Mouse (Mus musculus): ENCODE data around the gene Zfp526.

The Zfp526 gene

DNA sequence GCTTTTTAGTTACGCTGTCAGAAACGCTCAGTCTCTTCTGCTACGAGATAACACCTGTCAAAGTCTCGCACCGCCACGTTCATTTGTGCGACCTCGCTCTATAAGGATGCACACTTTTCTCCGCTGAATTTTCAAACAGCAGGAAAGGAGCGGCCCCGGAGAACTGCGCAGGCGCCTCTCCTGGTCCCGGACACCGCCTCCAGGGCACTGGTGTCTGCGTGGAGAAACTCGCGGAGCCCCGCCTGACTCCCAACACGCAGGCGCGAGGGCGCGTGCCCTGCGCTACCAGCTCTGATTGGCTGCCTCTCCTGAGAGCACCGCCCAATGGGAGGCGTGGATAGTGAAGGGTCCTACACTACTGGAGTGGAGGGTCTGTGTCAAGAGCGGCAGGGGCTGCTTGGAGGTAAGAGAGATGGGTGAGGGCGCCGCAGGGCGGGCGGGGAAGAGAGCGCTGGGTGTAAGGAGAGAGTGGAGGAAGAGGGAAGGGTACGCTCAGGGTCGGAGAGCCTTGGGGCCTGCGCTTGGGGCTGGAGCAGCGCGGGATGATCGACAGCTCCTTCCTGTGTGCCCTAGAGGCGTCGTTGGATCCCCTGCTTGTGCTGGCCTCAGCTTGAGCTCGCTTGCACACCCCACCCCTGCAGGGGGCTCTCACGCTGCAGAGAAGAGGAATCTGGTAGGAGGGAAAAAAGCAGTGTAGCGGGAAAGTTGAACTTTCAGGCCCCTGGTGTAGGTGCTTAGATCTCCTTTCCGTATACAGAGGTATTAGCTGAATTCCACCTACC is at the start of gene Zfp526:
TSS of gene Zfp526 (plus strand) at position 324 of the 782 bp plus-strand sequence.
- in situ Hi-C loops (cut with MboI; ENCODE audit: unreplicated experiment in 2 of 2): no loop called here

DNA sequence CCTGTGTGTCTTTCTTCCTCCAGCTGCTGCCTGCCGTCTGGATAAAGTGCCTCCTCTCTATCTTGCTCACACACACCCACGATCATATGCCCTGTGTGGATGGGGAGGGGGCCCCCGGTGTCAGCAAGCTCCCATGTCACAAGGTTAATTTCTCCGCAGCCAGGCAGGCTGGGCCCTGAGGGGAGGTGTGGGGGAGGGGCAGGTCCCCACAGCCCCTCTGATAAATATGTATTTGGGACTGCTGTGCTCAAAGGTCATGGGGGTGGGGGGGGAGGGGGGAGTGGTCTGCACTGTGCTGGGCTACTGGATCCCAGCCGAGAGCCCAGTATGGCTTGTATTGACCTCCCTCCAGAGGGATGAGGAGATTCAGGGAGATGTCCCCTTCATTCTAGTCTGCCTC is 48.6 kb upstream of the Zfp526 start:
- in situ Hi-C loops (cut with MboI; ENCODE audit: unreplicated experiment in 2 of 2): no loop called here

DNA sequence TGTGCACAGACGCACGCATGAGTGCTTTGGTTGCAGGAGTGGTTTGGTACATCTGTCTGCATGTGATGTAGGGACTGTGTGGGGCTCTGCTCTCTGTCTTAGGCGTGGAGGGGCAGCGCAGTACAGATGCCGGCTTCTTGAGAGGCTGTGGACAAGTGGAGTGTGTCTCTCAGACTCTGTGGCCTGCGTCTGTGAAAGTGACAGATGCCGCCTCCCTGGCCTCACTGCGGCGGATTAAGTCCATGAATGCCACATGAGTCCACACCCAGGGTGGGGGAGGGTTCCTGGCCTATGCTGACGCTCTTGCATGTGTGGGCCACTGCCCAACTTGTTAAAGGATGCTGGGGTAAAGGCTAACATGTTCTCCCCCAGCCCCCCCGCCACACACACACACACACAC is 46.9 kb upstream of the Zfp526 start:
- in situ Hi-C loops (cut with MboI; ENCODE audit: unreplicated experiment in 2 of 2): no loop called here

GRCm38 (mm10) chr7:25178317-25178716 is 42.9 kb upstream of the Zfp526 start:
- in situ Hi-C loops (cut with MboI; ENCODE audit: unreplicated experiment in 2 of 2): no loop called here

GRCm38 (mm10) chr7:25178787-25179605 is 42.2 kb upstream of the Zfp526 start:
- in situ Hi-C loops (cut with MboI; ENCODE audit: unreplicated experiment in 2 of 2): no loop called here

GRCm38 (mm10) chr7:25179606-25180161 is 41.5 kb upstream of the Zfp526 start, which contains the start of gene Pou2f2:
Pou2f2 (minus strand) TSS chr7:25179726.
- in situ Hi-C loops (cut with MboI; ENCODE audit: unreplicated experiment in 2 of 2): loop anchor here (5.0 to 10.0 kb wide), 3 partner anchors 47 to 95 kb away; no protein-coding TSS in a partner anchor

GRCm38 (mm10) chr7:25180512-25180911 is 40.7 kb upstream of the Zfp526 start:
- in situ Hi-C loops (cut with MboI; ENCODE audit: unreplicated experiment in 2 of 2): loop anchor here (5.0 to 10.0 kb wide), 3 partner anchors 48 to 94 kb away; no protein-coding TSS in a partner anchor

GRCm38 (mm10) chr7:25181331-25181790 is 39.9 kb upstream of the Zfp526 start:
- in situ Hi-C loops (cut with MboI; ENCODE audit: unreplicated experiment in 2 of 2): loop anchor here (5.0 to 10.0 kb wide), 3 partner anchors 49 to 93 kb away; no protein-coding TSS in a partner anchor

- in situ Hi-C loops (cut with MboI; ENCODE audit: unreplicated experiment in 2 of 2): loop anchor here (5.0 to 10.0 kb wide), 3 partner anchors 50 to 93 kb away; no protein-coding TSS in a partner anchor
These were observed 39.4 kb upstream of the Zfp526 start for GRCm38 (mm10) chr7:25181814-25182213.

DNA sequence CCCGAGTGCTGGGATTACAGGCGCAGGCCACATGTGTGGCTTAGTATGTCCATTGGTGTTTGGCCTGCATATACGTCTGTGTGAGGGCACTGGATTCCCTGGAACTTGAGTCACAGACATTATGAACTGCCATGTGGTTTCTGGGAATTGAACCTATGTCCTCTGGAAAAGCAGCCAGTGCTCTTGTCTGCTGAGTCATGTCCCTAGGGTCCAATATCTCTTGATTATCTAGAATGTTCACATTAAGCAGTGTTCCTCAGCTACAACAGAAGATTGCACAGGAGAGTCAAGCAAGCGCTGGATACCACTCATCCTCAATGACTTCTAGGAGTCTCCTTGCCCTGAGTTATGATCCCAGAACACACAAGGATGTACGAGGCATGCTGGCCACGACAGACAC is 37.1 kb upstream of the Zfp526 start:
- in situ Hi-C loops (cut with MboI; ENCODE audit: unreplicated experiment in 2 of 2): loop anchor here (5.0 to 10.0 kb wide), 3 partner anchors 52 to 91 kb away; no protein-coding TSS in a partner anchor

- in situ Hi-C loops (cut with MboI; ENCODE audit: unreplicated experiment in 2 of 2): loop anchor here (5.0 to 10.0 kb wide), 5 partner anchors 49 to 214 kb away; partner anchors contain the start of gene Gsk3a (in 1 of the 2)
These were observed 33.3 kb upstream of the Zfp526 start for GRCm38 (mm10) chr7:25187662-25188650.

DNA sequence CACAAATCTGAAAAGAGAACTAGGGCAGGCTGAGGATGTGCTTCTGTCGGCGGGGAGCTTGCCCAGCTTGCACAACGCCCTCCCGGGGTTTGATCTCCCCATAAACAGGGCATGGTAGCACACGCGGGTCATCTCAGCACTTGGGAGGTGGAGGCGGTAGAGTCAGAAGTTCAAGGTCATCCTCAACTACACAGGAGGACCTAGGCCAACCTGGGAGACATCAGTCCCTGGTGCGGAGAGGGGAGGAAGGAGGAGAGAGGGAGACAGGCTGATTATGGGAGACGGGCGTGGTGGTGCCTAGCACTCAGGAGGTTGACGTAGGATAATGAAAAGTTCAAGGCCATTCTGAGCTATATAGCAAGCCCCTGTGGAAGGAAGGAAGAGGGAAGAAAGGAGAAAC is 30.4 kb upstream of the Zfp526 start:
- in situ Hi-C loops (cut with MboI; ENCODE audit: unreplicated experiment in 2 of 2): no loop called here

DNA sequence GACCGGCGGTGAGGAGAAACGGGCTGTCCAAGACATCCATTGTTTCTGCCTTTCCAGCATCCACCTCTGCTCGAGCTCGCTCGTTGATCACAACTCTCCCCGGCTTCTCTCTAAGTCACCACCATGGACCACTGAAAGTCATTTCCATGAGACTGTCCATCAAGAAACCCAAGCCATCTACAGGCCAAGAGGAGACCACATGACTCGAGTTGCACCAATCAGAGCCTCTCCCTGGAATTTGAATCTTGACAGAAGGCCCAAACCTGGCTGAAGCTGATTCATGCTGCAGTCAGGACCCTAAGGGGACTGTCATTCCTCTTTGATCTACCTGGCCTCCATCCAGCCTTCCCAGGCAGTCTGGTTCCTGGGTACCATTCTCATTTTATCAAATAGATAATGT is 29.1 kb upstream of the Zfp526 start:
- in situ Hi-C loops (cut with MboI; ENCODE audit: unreplicated experiment in 2 of 2): no loop called here

GRCm38 (mm10) chr7:25195148-25195547 is 26.1 kb upstream of the Zfp526 start:
- in situ Hi-C loops (cut with MboI; ENCODE audit: unreplicated experiment in 2 of 2): no loop called here

DNA sequence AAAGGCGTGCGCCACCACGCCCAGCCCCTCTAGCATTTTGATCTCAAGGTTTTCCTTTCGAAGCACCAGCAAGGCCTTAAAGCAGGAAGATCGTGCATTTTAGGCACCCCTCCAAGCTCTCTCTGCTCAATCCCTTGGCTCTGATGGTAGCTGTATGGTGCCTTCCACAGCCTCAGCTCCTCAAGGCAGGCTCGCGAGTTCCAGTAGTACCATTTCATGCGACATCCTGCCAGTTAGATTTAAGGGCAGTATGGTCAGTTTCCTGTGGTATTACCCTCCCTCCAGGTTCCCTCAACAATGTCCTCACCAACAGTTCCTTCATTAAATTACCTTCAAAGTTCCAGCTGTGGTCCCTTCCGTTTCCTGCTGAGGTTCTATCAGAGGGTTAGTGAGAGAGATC is 25.1 kb upstream of the Zfp526 start:
- in situ Hi-C loops (cut with MboI; ENCODE audit: unreplicated experiment in 2 of 2): no loop called here

DNA sequence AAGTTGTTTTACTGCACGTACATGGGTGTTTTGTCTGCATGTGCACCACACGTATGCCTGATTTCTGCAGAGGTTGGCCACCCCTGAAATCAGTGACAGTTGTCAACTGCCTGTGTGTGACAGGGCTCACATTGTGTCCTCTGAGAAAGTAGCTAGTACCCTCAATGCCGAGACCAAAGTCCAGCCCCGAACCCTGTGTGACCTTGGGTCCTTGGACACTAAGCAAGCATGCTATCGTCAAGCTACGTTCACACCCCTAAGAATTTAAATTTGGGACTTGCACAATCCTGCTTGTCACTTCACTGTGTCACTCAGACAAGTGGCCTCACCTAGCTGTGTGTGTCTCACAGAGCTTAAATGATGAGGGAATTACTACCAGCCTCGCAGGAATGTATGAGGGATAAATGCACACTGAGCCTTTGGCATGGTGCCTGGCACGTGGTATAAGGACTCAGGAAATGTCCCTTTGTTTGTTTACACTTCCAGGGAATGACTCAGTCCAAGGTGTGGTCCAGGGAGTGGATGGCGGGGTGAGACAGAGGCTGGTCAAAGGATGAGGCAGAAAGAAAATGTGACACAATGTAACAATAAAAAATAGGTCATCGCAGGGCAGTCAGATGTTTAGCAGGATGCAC is 23.7 kb upstream of the Zfp526 start:
- in situ Hi-C loops (cut with MboI; ENCODE audit: unreplicated experiment in 2 of 2): no loop called here

- in situ Hi-C loops (cut with MboI; ENCODE audit: unreplicated experiment in 2 of 2): no loop called here
These were observed 17.6 kb upstream of the Zfp526 start for GRCm38 (mm10) chr7:25203624-25204023.

- in situ Hi-C loops (cut with MboI; ENCODE audit: unreplicated experiment in 2 of 2): no loop called here
These were observed 15.7 kb upstream of the Zfp526 start for GRCm38 (mm10) chr7:25205355-25206093.
